Mouse (Mus musculus): ENCODE results near the gene Lhx8. TPM values are rescaled to one million over a fixed set of nuclear protein-coding genes. Genes with fewer than 3 reads are reported as not detected.

Gene Lhx8
- total and polyA plus RNA-seq, 3 experiments: not detected

- no peaks in the 10 kb centered on the region for H3K36me3 ChIP-seq (ENCODE audit: control insufficient read depth in 1 of 2, insufficient read depth in 2 of 2, low read length in 2 of 2)
- TF ChIP-seq MAZ (IDR thresholded peaks at IDR 0.05; ENCODE audit: low read depth, low read length): no peak
- TF ChIP-seq CHD1 (IDR thresholded peaks at IDR 0.05; ENCODE audit: low read depth, low read length): no peak
- no peak for TF ChIP-seq E2F4 (IDR thresholded peaks at IDR 0.05; ENCODE audit: borderline replicate concordance, low read depth, low read length)
- TF ChIP-seq ZKSCAN1 (IDR thresholded peaks at IDR 0.05; ENCODE audit: low read depth, low read length): no peak
- TF ChIP-seq GATA1 (IDR thresholded peaks at IDR 0.05; ENCODE audit: low read depth, low read length): no peak
- no peak for TF ChIP-seq UBTF (IDR thresholded peaks at IDR 0.05; ENCODE audit: borderline replicate concordance, insufficient read depth, low read depth, low read length)
- TF ChIP-seq HCFC1 (IDR thresholded peaks at IDR 0.05; ENCODE audit: low read depth, low read length): no peak
- no peak for TF ChIP-seq ETS1 (IDR thresholded peaks at IDR 0.05; ENCODE audit: low read depth, low read length)
- no peak for TF ChIP-seq JUND (IDR thresholded peaks at IDR 0.05; ENCODE audit: low read depth, low read length)
- H3K79me2 ChIP-seq (ENCODE audit: control insufficient read depth, insufficient read depth, low read length, poor library complexity): no peaks in the 10 kb centered on the region
- no peak overlapping the region for H3K9ac ChIP-seq (ENCODE audit: control insufficient read depth, low read depth, low read length, poor library complexity, severe bottlenecking)
- no peaks in the 10 kb centered on the region for H3K9me3 ChIP-seq (replicated peaks; ENCODE audit: insufficient read depth, low read length)
- H3K4me3 ChIP-seq (ENCODE audit: control insufficient read depth in 1 of 2, insufficient read depth in 1 of 2, low read depth in 2 of 2, low read length in 2 of 2): no peak overlapping the region
- no peak for DNase-seq (ENCODE audit: low read depth, low spot score)
- no peak overlapping the region for H3K27ac ChIP-seq (ENCODE audit: control insufficient read depth, low read depth, low read length)
- H3K4me1 ChIP-seq (ENCODE audit: control insufficient read depth in 1 of 2, insufficient read depth in 2 of 2, low read length in 2 of 2): no peaks in the 10 kb centered on the region
- H3K27me3 ChIP-seq (ENCODE audit: control insufficient read depth in 1 of 2, insufficient read depth in 2 of 2, low read length in 2 of 2): no peaks in the 10 kb centered on the region
These were observed 62.1 kb downstream of the Lhx8 start for GRCm38 (mm10) chr3:154268313-154268712.

GRCm38 (mm10) chr3:154257312-154257711, 73.1 kb downstream of the Lhx8 start:
- H3K36me3 ChIP-seq (ENCODE audit: control insufficient read depth in 1 of 2, insufficient read depth in 2 of 2, low read length in 2 of 2): no peaks in the 10 kb centered on the region
- H3K9ac ChIP-seq (ENCODE audit: control insufficient read depth, low read depth, low read length, poor library complexity, severe bottlenecking): no peak overlapping the region
- H3K27ac ChIP-seq (ENCODE audit: control insufficient read depth, low read depth, low read length): no peak overlapping the region
- no peaks in the 10 kb centered on the region for H3K9me3 ChIP-seq (replicated peaks; ENCODE audit: insufficient read depth, low read length)
- H3K4me3 ChIP-seq (ENCODE audit: control insufficient read depth in 1 of 2, insufficient read depth in 1 of 2, low read depth in 2 of 2, low read length in 2 of 2): no peak overlapping the region
- no peaks in the 10 kb centered on the region for H3K79me2 ChIP-seq (ENCODE audit: control insufficient read depth, insufficient read depth, low read length, poor library complexity)
- H3K4me1 ChIP-seq (ENCODE audit: control insufficient read depth in 1 of 2, insufficient read depth in 2 of 2, low read length in 2 of 2): no peaks in the 10 kb centered on the region
- no peak for DNase-seq (ENCODE audit: low read depth, low spot score)
- no peaks in the 10 kb centered on the region for H3K27me3 ChIP-seq (ENCODE audit: control insufficient read depth in 1 of 2, insufficient read depth in 2 of 2, low read length in 2 of 2)
- no peak for TF ChIP-seq POLR2AphosphoS5 (IDR thresholded peaks at IDR 0.05; ENCODE audit: borderline replicate concordance, low read depth, low read length)
- no peak for TF ChIP-seq TAL1 (IDR thresholded peaks at IDR 0.05; ENCODE audit: low read length)
- TF ChIP-seq ZKSCAN1 (IDR thresholded peaks at IDR 0.05; ENCODE audit: low read depth, low read length): no peak
